20 mouse cellular contexts compared by ENCODE assay signal in genomic region chr17:49792217-49792743, GRCm38 (mm10).
DNase-seq lines count a peak whose midpoint lies in the region; ATAC-seq lines count a peak whose summit lies in the region.
"Had no signal": no experiment of that assay in that cellular context is flagged by ENCODE, and none has a peak within 500 bp of the region (broad histone marks: within the 10 kb centered on the region; RNA-seq: fewer than 3 reads in every experiment).

No protein-coding gene starts in this region.

- H3K4me2 ChIP-seq in forebrain, embryonic 12.5 days = no peak overlapping the region
- no peak overlapping the region for H3K4me2 ChIP-seq in liver, embryonic 11.5 days
- H3K4me2 ChIP-seq: forebrain, embryonic 13.5 days; heart, embryonic 11.5 days; heart, embryonic 15.5 days; hindbrain, embryonic 13.5 days had no signal

- ATAC-seq in forebrain, embryonic 12.5 days (ENCODE audit: low FRiP score) = no peak
- ATAC-seq in liver, embryonic 11.5 days (replicated peaks; ENCODE audit: low FRiP score) = no peak
- ATAC-seq: forebrain, embryonic 13.5 days; forebrain, postnatal 0 days; hindbrain, postnatal 0 days had no signal

- WGBS in forebrain, embryonic 10.5 days = 90% methylated on average over 10 of the region's 10 CpGs
- 87% methylated on average over 10 of the region's 10 CpGs for WGBS in forebrain, embryonic 12.5 days
- WGBS in liver, embryonic 11.5 days = 83% methylated on average over 10 of the region's 10 CpGs

- H3K27ac ChIP-seq in forebrain, embryonic 10.5 days = no peak overlapping the region
- H3K27ac ChIP-seq in forebrain, embryonic 12.5 days = no peak overlapping the region
- H3K27ac ChIP-seq in liver, embryonic 11.5 days (ENCODE audit: low read depth, low read length) = no peak overlapping the region
- H3K27ac ChIP-seq: forebrain, embryonic 13.5 days; heart, embryonic 15.5 days; hindbrain, embryonic 13.5 days; hindbrain, postnatal 0 days had no signal

- no peaks in the 10 kb centered on the region for H3K9me3 ChIP-seq in forebrain, embryonic 10.5 days
- 0 out of 2 replicates have a peak, but pooled peaks cover 4% of the 10 kb centered on the region for H3K9me3 ChIP-seq in forebrain, embryonic 12.5 days
- H3K9me3 ChIP-seq in liver, embryonic 11.5 days (ENCODE audit: control insufficient read depth, low read length) = no peaks in the 10 kb centered on the region
- H3K9me3 ChIP-seq: forebrain, embryonic 13.5 days; heart, embryonic 15.5 days; hindbrain, embryonic 13.5 days had no signal

- no peak overlapping the region for H3K9ac ChIP-seq in forebrain, embryonic 12.5 days
- no peak overlapping the region for H3K9ac ChIP-seq in liver, embryonic 11.5 days (ENCODE audit: low read depth, low read length)
- H3K9ac ChIP-seq: forebrain, embryonic 13.5 days; forebrain, postnatal 0 days; heart, embryonic 15.5 days; hindbrain, embryonic 13.5 days had no signal

- H3K4me3 ChIP-seq in forebrain, embryonic 10.5 days = no peak overlapping the region
- H3K4me3 ChIP-seq in forebrain, embryonic 12.5 days (replicated peaks) = no peak overlapping the region
- H3K4me3 ChIP-seq in liver, embryonic 11.5 days (ENCODE audit: low read depth, low read length) = no peak overlapping the region
- H3K4me3 ChIP-seq: forebrain, embryonic 13.5 days; heart, embryonic 15.5 days; hindbrain, embryonic 13.5 days had no signal

- no peaks in the 10 kb centered on the region for H3K36me3 ChIP-seq in forebrain, embryonic 10.5 days (replicated peaks)
- H3K36me3 ChIP-seq in forebrain, embryonic 12.5 days (replicated peaks) = no peaks in the 10 kb centered on the region
- no peaks in the 10 kb centered on the region for H3K36me3 ChIP-seq in liver, embryonic 11.5 days (ENCODE audit: control insufficient read depth, insufficient read depth, low read length)
- H3K36me3 ChIP-seq: heart, embryonic 15.5 days; hindbrain, embryonic 13.5 days had no signal

- peaks cover 7% of the 10 kb centered on the region for H3K4me1 ChIP-seq in forebrain, embryonic 10.5 days
- peaks cover 7% of the 10 kb centered on the region; the same call in 1 of the 2 replicates for H3K4me1 ChIP-seq in forebrain, embryonic 12.5 days
- H3K4me1 ChIP-seq in liver, embryonic 11.5 days (replicated peaks; ENCODE audit: control insufficient read depth, insufficient read depth, low read length) = no peaks in the 10 kb centered on the region
- H3K4me1 ChIP-seq: forebrain, embryonic 13.5 days; heart, embryonic 15.5 days had no signal

- no peaks in the 10 kb centered on the region for H3K27me3 ChIP-seq in forebrain, embryonic 10.5 days (ENCODE audit: poor library complexity, severe bottlenecking)
- no peaks in the 10 kb centered on the region for H3K27me3 ChIP-seq in forebrain, embryonic 12.5 days
- H3K27me3 ChIP-seq in liver, embryonic 11.5 days (replicated peaks; ENCODE audit: control insufficient read depth, insufficient read depth, low read length) = no peaks in the 10 kb centered on the region
- H3K27me3 ChIP-seq: forebrain, embryonic 13.5 days; heart, embryonic 15.5 days; hindbrain, embryonic 13.5 days had no signal

- DNase-seq in forebrain, embryonic 10.5 days (ENCODE audit: extremely low spot score, low spot score) = peak; percentile 12
- DNase-seq in liver, embryonic 11.5 days (ENCODE audit: low spot score) = peak; percentile 15
- DNase-seq in liver = no peak
- peak; percentile 53 for DNase-seq in NIH3T3 (ENCODE audit: low read depth)
- no peak for DNase-seq in left cerebral cortex, adult 18-20 months (ENCODE audit: low spot score in 2 of 2)
- DNase-seq in urinary bladder, adult 2 months (ENCODE audit: low spot score) = no peak
- DNase-seq: adrenal gland, adult 2 months; adrenal gland, postnatal 25 days; cerebellum, adult 18-20 months; cerebellum, adult 9-11 months; cerebellum, postnatal 36 days; forebrain, postnatal 0 days; gastrocnemius, postnatal 14 days; heart, postnatal 14 days had no signal

Comparison
In these comparisons a context has a peak if more than half of its experiments do, and no peak if none do; other contexts are left out.
1. DNase-seq: peak in forebrain, embryonic 10.5 days (single experiment), liver, embryonic 11.5 days (single experiment) and NIH3T3 (single experiment); none in liver (single experiment), left cerebral cortex, adult 18-20 months (0 of 2) and urinary bladder, adult 2 months (single experiment).